Mouse (Mus musculus) kidney, adult 11 months (tissue): Measurements from ENCODE around the gene Pbx1.

Source experiments
- DNase-seq: peaks from one replicate; pipeline ENCODE4 v3.0.0; 2022

Pbx1 gene

DNA sequence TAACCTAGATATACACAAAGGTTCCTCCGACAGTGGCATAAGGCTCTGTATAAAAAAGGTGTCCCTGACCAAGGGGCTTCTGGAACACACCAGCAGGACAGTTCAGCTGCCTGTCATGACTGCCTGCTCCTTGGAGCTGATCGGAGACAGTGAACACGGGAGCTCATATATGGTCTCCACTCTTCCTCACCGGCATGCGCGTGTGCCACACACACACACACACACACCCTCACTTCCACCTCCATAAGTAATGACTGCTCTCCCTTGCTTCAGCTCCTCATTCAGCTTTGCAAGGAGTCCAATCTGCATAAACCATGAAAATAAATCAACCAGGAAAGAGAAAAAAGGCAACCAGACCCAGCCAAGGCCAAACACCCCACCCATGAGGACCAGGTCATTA lies 90.7 kb downstream of the Pbx1 start:
- DNase-seq = no peak

DNA sequence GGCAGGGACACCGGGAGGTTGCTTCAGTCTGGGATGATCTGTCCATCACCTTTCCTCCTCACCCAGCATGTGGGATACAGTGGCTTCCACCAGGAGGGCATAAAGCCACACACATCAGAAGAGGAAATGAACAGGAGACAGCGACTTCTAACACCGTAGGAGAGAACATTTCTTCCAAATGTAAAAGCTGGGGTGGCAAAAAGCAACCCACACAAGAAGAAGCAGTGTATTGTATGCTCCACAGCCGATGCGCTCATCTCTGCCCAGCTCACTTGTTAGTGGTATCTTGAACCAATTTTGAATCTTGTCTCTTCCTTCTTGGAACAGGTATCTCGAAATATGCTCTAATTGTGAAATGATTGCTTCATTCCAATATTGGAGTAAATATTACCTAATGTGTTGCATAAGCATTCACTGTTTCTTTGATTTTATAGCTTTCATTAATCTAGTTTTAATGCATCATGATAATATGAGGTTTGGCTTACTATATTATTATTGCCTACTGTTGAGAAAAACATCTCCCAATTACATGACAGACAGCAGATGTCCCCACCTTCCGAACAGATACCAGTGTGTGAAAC lies 95.7 kb downstream of the Pbx1 start:
- DNase-seq = no peak

DNA sequence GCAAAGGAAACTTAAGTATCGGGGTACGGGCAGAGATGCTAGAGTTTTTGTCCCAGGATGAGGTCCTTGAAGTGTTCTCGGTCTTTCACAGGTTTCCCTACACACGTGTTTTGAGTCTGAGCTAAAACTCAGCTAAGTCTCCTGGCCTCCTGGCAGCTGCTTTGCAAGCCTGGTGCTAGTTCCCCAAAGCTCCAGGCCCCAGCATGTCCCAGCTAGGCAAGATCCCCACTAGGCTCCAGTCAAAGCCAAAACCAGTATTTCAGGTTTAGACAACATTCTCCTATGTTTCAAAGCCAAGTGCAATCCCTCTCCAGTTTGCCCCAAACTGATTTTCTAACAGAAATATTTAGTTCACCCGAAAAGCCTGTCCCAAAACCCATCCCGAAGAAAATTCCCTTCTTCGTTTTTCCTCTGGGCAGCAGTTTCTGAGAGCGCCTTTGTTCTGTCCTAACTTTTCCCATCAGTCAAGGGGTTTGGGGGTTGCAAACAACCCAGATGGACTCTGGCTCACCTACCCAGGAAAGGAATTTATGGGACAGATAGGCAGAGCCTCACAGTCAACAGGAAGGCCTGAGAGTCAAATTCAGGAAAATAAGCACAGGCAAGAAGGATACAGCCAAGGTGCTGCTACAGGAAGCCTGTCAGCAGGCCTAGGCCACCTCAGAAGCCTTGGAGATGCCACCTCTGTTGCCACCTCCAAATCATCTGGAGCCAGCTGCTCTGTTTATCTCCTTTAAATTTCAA lies 97.1 kb downstream of the Pbx1 start:
- no peak for DNase-seq

DNA sequence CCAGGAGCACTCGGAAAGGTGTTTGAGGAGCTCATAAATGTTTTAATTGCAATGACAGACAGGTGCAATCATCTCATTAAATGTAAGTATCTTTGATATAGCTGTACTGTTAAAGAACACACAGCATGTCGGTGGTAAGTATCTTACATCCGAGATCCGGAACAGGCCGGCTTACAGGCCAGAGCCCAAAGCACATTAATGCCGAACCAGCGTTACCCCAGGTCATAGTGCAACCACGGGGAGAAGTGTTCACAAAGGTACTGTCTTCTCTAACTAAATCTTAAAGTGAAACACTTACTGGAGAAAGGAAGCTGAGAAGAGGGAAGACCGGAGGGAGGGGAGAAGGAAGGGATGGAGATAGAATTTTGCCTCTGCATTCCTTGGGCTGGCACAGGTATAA lies 100.0 kb downstream of the Pbx1 start:
- peak; percentile 40 for DNase-seq

DNA sequence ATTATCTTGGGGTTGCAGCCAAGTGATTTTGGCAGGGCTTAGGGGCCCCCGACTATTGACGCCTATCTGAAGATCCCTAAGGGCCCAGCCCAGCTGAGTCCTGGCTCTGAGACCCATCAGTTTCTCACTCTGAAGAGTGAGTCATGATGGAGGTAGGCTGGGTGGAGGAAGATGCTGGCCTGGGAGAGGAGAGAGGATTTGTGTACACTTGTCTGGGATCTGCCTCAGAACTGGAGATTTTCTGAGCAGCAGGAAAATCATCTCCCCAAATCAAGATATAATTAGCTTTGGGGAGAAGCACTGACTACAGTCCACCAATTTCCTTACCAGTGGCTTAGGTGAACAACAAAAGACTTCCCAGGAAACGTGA lies 103.8 kb downstream of the Pbx1 start:
- no peak for DNase-seq

DNA sequence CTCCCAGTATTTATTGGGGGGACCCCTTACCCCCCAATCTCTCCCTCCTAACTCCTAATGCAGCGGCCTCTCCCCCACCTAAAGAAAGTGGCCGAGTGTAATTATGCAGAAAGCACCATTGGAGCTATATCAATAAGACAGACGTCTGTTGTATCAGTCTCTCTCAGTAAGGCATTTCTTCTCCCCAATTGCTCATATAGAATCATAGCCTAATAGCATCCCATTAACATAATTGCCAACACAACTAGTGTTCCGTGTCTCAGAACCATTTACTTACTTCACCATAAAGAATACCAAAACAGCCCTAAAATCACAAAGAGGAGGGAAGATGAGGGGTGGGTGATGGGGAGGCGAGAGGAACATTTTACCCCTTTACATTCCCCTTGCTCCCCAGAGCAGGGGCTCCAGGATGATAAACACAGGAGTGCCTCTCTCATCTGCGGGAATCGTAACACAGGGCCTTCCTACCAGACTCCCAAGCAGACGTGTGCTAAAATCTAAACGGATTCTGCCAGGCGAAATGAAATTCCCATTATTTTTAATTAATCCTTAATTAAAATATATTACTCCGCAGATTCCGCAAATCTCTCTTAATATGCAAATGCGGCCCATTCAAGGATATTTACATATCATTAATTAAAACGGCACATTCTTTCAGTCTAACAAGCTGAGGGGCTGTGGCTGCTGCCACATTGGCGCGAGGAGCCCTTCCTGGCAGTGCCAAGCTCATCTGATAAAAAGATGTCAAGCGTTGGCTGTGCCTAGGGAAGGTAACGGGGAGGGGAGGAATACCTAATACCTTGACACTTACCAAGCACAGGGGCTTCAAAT lies 104.5 kb downstream of the Pbx1 start:
- no peak for DNase-seq

DNA sequence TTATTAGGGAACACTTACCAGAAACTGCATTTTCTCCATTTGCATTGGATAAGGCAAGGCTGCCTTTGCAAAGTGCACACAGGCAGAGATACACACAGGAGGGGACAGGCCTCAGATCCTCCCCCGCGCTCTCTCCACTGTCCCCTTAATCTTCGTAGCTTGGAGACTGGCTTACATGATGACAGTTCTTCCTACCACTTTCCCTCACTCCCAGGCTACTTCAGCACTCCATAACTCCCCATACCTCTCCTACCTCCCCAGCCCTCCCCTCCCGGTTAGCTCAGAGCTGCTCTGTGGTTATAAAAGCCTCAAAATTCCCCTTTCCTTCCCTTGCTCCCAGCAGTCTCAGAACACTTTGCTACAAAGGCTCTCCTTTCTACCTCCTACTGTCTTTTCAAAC lies 106.3 kb downstream of the Pbx1 start:
- no peak for DNase-seq

DNA sequence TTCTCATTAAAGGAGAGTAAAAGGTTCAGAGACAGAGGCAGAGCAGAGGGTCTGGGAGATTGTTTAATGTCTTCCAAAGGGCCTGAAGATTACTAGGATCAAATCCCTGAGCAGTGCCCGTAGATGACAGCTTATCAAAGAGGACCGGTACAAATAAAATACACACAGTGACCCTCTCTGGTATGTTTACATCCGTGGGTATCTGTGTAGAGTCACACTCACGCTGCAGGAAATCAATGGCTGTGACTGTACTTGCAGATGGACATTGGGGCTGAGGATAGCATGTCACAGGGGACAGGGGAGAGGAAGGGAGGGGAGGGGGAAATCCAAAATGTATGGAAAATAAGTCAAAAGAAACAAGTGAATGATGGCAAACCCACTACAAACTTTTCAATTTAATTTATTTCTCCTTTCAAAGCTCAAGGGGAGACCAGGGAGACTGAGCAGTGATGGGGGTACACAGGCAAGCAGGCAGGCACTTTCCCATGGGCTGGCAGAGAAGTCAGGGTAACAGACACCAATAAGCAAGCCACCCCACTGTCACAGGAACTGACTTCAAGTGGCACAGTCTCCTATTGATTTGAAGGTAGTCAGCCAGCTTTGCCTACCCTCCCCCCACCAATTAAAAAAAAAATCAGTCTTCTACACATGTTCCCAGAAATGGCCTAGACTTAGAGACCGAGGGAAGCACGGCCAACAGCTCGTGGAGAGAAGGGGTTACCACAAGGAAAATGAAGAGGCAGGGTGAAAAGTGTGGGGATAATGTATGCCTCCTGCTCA lies 107.6 kb downstream of the Pbx1 start:
- no peak for DNase-seq

DNA sequence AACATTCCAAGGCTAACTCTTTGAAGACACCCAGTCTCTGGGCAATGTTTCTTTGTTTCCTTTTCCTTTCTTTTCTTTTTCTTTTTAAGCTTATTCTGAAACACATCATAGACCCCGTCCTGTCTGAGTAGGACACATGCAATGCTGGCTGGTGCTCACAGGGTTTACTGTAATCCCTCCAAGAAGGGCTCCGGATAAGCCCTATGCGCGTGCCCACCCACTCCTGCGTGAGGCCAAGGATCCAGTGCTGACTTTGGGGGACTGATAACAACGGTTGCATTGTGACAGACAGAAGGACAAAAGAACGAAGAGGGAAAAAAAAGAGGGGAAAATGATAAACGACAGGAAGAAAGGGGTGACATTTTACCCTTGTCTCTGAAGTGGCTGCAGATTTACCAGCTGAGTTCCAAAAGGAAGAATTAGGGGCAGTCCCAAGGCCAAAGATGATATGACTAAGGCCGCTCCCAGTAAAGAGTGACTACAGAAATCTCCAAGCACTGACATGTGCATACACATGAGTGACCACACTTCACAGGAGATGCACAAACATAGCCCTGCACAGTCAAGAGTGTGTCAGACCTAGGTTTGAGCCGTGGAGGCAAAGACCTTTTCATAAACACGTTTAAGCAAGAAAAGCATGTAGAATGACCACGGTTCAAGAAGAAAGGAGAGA lies 108.5 kb downstream of the Pbx1 start:
- no peak for DNase-seq

DNA sequence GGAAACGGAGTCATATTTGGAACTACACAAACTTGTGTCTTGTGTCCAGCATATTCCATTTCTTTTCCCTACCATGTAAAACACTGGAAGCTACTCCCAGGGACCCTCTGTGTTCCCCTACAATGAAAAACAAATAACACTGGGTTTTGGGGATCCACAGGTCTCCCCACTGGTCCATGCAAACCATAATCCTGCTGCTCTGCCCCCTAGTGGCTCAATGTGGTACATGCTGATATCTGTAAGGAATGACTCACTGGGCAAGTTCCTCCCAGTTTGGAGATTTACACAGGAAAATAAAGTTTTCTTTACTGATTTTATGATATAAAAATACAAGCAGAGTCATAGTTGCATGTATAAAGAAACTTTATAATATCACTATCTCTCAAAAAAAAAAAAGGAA lies 109.2 kb downstream of the Pbx1 start:
- DNase-seq = no peak

DNA sequence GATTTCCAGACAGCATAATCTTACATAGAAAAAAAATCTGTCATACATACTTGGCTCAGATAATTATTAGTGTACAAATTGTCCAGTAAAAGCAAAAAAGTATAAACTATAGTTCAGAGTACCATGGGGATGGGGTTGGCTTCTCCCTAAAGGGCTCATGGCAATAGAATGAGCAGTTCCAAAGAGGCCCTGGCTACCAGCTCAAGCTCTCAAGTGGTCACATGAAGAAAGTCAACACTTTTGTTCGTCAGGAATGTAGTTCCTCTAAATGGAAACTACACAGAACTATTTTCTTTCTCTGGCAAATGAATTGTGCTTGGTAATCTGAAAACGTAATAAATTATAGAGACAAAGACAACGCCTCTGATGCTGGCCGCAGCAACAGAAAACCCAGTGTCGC lies 112.4 kb downstream of the Pbx1 start:
- DNase-seq = no peak

- no peak for DNase-seq
These were observed 113.1 kb downstream of the Pbx1 start for GRCm38 (mm10) chr1:168318899-168319469.

- DNase-seq = no peak
These were observed 118.3 kb downstream of the Pbx1 start for GRCm38 (mm10) chr1:168313772-168314171.

DNA sequence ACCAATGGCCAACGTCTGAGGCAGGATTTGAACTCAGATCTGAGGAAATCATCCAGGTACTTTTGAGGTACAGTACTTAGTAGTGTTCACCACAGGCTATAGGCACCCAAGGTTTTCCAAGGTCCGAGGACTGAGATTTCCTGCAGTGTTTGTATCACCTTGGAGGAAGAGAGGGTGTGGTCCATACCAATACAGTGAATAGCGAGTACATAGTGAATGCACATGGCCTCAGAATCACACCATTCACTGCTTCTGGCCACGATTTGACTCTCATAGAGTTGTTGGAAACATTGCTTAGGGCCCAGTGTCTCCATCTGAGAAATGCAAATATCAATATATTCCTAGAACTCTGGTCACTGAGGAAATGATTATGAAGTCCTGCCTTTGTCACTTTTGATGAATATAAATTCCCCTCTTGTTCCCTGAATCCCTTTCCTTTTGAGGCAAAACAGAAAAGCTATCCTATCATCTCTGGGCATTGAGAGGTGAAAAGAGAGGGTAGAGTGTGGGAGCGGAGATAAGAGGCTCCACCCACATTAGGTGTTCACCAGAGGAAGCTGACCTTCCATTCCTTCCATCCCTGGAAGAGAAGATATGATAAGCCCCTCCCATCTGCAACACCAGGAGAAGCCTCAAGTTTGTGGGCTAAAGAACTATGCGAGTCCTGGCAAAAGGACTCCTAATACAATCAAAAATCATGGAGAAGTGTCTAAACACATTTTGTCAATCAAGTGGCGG lies 119.2 kb downstream of the Pbx1 start:
- no peak for DNase-seq

DNA sequence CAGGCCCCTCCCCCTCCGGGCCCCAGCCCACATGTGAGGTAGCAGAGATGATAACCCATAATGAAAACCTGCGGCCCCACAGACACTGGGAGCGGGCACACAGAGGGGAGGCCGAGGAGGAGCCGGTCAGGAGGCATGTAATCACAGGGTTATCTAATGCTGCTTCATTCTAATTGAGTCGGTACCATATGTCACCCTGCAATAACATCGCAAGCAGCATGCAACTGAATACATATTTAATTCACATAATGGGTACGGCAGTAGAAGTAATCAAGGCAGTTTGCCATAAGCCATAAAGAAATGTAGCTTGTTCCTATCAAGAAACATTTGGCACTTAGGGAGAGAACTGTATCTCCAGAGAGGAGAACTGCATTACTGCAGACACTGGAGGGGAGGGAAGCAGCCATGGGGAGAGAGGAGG lies 123.0 kb downstream of the Pbx1 start:
- DNase-seq = no peak

- no peak for DNase-seq
These were observed 124.5 kb downstream of the Pbx1 start for GRCm38 (mm10) chr1:168307275-168308182.

- DNase-seq = no peak
These were observed 131.6 kb downstream of the Pbx1 start for GRCm38 (mm10) chr1:168300505-168300904.

DNA sequence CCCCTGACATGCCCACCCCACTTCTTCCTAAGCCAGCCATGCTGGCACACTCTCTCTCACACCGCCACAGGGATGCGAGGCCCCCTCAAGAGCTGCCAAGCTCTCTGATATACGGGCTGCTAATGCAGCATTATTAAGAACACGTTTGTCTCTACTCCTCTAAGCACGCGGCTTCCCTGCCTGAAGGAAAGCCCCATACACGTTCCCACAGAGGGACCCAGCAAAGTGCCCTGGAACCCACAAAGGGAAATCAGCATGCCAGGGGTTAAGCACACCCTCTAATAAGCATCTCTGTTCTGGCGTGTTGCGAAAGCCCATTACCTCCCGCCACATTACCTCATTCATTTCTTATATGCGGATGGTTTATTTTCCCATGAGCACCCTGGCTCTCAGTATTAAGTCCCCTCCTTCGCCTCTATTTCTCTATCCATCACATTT lies 132.1 kb downstream of the Pbx1 start:
- no peak for DNase-seq

GRCm38 (mm10) chr1:168299181-168299580 lies 132.9 kb downstream of the Pbx1 start:
- DNase-seq = no peak

- no peak for DNase-seq
These were observed 135.8 kb downstream of the Pbx1 start for GRCm38 (mm10) chr1:168296290-168296689.
